Mouse (Mus musculus) erythroblast, embryonic 14.5 days (primary cell): ENCODE data around the gene Lin28b. TPM values are rescaled to one million over a fixed set of nuclear protein-coding genes. Genes with fewer than 3 reads are reported as not detected.
A peak's percentile ranks its signal among the peaks of the same experiment; 100 is the strongest.

Source experiments
- H3K27me3 ChIP-seq: 2 replicates; pipeline ENCODE4 v1.6.1; 2012; ENCODE audit warnings: inconsistent platforms; ENCODE audit not compliant: control insufficient read depth
- H3K36me3 ChIP-seq: 2 replicates; pipeline ENCODE4 v1.6.1; 2012; ENCODE audit warnings: mild to moderate bottlenecking, inconsistent platforms; ENCODE audit not compliant: control insufficient read depth
- H3K4me1 ChIP-seq: 2 replicates; pipeline ENCODE4 v1.6.1; 2012; ENCODE audit warnings: inconsistent platforms; ENCODE audit not compliant: control insufficient read depth
- H3K4me3 ChIP-seq: replicated peaks from 2 replicates; pipeline ENCODE3; 2012; ENCODE audit warnings: moderate library complexity, mild to moderate bottlenecking, inconsistent platforms
- H3K9me3 ChIP-seq: 2 replicates; pipeline ENCODE4 v1.6.1; 2012; ENCODE audit warnings: low read length, inconsistent platforms, mixed read lengths; ENCODE audit not compliant: control insufficient read depth
- GATA1 ChIP-seq: IDR thresholded peaks from 2 replicates; pipeline ENCODE4 v1.6.1; 2012; ENCODE audit warnings: low read length, inconsistent platforms, mixed read lengths
- TAL1 ChIP-seq: IDR thresholded peaks from 3 replicates; pipeline ENCODE4 v1.6.1; 2012; ENCODE audit warnings: low read length, inconsistent platforms, mixed read lengths
- polyA plus RNA-seq: library from polyadenylated mRNA; stranded (reverse); fragments of >175 nt; gene quantifications from 2 replicates; pipeline ENCODE4 v1.2.3, GENCODE M21; 2012

Gene Lin28b
- polyA plus RNA-seq, 1 experiment, result 0.16 TPM

DNA sequence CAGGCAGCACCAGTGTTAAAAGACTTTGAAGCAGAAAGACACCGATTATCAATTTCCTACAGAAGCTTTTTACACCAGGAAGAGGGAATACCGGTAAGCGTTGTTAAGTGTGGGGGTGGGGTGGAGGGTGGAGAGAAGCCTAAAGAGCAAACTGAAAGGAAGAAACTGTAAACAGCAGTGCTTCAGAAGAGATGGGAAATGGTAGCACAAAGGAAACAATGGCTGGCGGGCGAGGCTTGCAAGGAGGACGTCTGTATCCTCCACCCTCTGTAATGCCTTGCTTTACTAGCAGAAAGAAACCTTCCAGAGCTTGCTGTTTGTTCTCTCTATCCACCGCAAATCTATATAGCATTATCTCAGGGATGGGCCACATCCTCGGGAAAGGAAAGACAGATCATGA, 40.0 kb downstream of the Lin28b start:
- peaks cover 7% of the 10 kb centered on the region for H3K4me1 ChIP-seq
- no peak for TF ChIP-seq GATA1
- no peak for TF ChIP-seq TAL1
- no peaks in the 10 kb centered on the region for H3K27me3 ChIP-seq
- no peak overlapping the region for H3K4me3 ChIP-seq
- H3K9me3 ChIP-seq, result no peaks in the 10 kb centered on the region
- peaks cover 1% of the 10 kb centered on the region for H3K36me3 ChIP-seq

DNA sequence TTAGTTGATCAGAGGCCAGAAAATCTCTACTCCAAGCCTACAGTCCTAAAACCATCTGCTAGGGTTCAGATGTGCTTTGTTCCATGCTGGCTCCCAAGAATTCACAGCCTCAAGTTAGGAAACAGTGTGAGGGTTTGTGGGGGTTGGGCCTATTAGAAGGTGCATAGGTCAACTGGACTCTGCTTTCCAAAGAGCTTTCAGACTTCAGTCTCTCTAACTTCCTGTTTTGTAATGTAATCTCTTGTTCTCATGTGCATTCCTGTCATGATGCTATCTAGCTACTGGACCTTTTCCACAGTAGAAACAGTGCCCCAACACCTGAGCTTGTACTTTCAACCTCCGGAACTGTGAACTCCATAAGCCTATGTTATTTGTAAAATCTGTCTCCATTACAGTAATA, 63.8 kb downstream of the Lin28b start:
- Histone ChIP-seq H3K9me3 (no peaks in the 10 kb centered on the region), H3K4me1 (no peaks in the 10 kb centered on the region), H3K4me3 (no peak overlapping the region), H3K36me3 (peaks cover 5% of the 10 kb centered on the region), H3K27me3 (no peaks in the 10 kb centered on the region)
- TF ChIP-seq TAL1 (no peak), GATA1 (no peak)

DNA sequence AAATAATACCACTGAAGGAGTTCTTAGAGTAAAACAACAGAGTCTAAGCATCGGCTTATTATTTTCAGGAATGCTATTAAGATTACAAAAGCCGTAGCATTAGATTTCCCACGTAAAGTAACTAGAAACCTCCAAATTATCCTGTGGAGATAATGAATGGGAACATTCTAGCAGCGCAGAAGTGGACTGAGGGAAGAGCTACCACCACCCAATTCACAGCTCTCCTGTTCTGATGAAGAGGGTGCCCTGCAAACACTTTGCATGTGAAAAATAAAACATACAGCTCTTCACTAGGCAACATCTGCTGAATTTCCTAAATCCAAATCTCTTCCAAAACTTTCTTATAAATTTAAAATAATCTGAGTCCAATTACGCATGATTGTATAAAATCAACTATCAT, 74.1 kb downstream of the Lin28b start:
- H3K4me1 ChIP-seq, result no peaks in the 10 kb centered on the region
- no peak overlapping the region for H3K4me3 ChIP-seq
- TF ChIP-seq GATA1 (no peak), TAL1 (no peak)
- no peaks in the 10 kb centered on the region for H3K27me3 ChIP-seq
- H3K9me3 ChIP-seq, result no peaks in the 10 kb centered on the region
- H3K36me3 ChIP-seq, result peaks cover 2% of the 10 kb centered on the region

DNA sequence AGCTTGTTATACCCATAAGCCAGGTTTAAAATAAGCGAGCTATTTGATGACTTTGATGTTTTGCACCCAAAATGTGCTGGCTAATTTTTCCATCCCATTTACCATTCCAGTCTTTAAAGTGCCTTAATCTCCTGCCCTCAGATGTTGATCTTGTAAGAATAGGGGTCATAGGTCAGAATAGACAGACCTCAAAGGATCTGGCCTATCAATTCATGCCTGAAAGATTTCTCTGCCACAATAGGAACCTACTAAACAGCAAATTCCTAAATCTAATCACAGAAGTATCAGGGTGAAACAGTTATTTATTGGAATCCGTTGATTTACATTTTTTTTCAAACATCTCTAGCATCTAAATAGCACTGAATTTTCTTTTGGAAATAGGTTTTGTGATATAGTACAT, 74.5 kb downstream of the Lin28b start:
- Histone ChIP-seq H3K4me1 (no peaks in the 10 kb centered on the region), H3K4me3 (no peak overlapping the region), H3K9me3 (no peaks in the 10 kb centered on the region), H3K36me3 (peaks cover 2% of the 10 kb centered on the region), H3K27me3 (no peaks in the 10 kb centered on the region)
- TF ChIP-seq GATA1, result no peak
- TF ChIP-seq TAL1, result no peak

DNA sequence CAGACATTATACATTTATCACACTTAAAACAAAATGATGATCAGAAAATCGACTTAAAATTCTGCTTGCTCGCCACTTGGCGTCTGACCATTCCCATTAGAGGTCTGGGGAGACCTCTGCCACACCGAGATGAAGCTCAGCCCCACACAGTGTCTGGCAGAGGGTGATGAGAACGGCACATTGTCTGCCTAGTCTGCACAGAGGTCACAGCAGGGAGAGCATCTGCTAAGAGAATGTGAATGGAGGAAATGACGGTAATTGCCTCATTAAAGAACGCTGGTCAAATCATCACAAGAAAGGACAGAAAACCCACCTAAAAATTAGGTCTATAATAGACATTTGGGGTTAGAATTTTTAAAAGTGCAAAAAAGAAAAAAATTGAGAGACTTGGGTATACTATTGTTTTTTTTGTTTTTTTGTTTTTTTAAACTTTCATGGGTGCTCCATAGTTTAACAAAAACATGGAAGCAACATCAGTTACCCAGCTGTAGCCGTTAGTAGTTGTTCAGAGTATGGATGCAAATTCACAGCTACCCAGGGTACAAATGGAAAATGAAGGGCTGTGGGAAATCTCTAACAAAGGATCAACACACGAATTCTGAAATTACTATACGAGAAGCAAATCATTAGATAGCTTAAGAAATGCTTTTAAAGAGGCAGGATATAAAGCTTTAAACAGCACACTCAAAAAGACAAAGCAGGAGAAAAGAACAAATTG, 75.4 kb downstream of the Lin28b start:
- H3K27me3 ChIP-seq, result no peaks in the 10 kb centered on the region
- H3K4me1 ChIP-seq, result no peaks in the 10 kb centered on the region
- H3K36me3 ChIP-seq, result no peaks in the 10 kb centered on the region; the same call in none of the 2 replicates
- H3K4me3 ChIP-seq, result no peak overlapping the region
- no peaks in the 10 kb centered on the region for H3K9me3 ChIP-seq
- TF ChIP-seq TAL1 (no peak), GATA1 (no peak)

DNA sequence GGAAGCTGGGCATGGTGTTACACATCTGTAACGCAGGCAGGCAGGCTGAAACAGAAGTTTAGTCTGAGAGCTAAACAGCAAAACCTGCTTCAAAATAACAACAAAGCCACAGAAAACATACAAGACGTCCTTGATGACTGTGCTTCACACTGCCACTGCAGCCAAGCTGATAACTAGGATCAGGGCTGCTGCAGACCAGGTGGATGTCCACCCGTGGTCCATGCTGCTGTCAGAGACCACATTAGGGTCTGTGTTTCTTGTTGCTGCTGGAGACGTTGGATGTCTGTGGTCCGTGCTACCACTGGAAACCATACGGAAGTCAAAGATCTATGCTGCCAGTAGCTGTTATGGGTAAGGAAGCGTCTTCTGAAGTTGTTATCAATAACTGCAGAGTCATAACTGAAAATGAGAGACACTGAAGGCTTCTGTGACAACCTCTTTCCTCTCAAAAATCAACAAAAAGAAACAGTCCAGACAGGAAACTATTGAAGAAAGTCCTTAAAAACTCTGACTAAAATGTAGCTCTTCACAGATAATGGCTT, 86.4 kb downstream of the Lin28b start:
- H3K4me3 ChIP-seq, result peak overlapping the region; percentile 21
- H3K4me1 ChIP-seq, result peaks cover 14% of the 10 kb centered on the region
- TF ChIP-seq GATA1 (no peak), TAL1 (no peak)
- H3K36me3 ChIP-seq, result peaks cover 4% of the 10 kb centered on the region
- H3K9me3 ChIP-seq, result no peaks in the 10 kb centered on the region
- H3K27me3 ChIP-seq, result no peaks in the 10 kb centered on the region

DNA sequence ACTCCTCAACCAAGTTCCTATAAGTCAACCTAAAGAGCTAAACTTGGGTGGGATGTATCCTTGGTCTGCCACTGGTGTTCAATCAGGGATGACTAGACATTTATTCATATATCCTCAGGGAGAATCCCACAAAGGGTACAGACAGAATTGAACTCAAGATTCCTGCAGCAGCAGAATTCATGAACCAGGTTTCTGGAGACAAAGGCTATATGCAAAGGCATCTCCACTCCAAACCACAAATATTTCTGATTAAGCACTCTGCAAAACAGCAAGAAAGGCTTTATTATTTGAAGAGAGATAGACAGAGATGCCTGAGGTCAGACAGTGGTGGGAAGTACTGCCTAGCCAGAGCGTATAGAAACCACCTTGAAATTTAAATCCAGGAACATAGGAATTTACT, 88.0 kb downstream of the Lin28b start:
- H3K9me3 ChIP-seq, result no peaks in the 10 kb centered on the region
- H3K36me3 ChIP-seq, result peaks cover 4% of the 10 kb centered on the region
- TF ChIP-seq TAL1 (no peak), GATA1 (no peak)
- H3K4me1 ChIP-seq, result peaks cover 14% of the 10 kb centered on the region
- no peaks in the 10 kb centered on the region for H3K27me3 ChIP-seq
- no peak overlapping the region for H3K4me3 ChIP-seq

DNA sequence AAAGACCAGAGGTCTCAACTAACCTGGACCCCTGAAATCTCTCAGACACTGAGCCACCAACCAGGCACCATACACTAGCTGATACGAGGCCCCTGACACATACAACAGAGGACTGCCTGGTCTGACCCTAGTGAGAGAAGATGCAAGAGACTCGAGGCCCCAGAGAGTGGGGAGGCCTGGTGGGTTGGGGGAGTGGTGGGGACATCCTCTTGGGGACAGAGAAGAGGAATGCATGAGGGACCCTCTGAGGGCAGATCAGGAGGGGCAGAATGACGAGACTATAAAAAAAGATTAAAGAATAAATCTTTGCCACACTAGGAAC, 103.6 kb downstream of the Lin28b start:
- H3K27me3 ChIP-seq, result no peaks in the 10 kb centered on the region
- H3K9me3 ChIP-seq, result no peaks in the 10 kb centered on the region
- H3K4me1 ChIP-seq, result peaks cover 7% of the 10 kb centered on the region
- TF ChIP-seq TAL1 (no peak), GATA1 (no peak)
- H3K36me3 ChIP-seq, result peaks cover 11% of the 10 kb centered on the region
- no peak overlapping the region for H3K4me3 ChIP-seq

DNA sequence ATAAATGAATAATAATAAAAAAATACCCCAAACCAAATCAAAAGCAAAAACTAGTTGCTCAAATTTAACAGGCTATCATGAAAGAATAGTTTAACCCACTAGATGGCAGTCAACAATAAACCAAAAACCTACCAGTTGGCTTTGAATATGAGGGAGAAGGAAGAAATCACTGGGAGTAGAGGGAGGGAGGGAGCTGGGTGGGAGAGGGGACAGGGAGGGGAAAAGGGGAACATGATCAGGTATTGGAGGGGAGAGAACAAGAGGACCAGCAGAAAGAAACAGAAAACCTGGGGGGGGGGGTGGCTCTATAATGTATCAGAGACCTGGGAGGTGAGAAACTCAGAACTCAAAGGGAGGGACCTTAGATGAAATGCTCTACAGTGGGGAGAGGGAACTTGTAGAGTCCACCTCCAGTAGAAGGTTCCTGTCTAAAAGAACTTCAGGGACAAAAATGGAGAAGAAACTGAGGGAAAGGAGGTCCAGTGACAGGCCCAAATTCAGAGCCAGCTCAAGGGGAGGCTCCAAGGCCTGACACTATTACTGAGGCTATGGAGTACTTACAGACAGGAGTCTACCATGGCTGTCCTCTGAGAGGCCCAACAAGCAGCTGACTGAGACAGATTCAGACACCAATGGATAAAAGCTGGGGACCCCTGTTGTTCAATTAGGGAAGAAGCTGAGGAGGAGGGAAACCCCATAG, 104.1 kb downstream of the Lin28b start:
- H3K36me3 ChIP-seq, result peaks cover 11% of the 10 kb centered on the region
- H3K27me3 ChIP-seq, result no peaks in the 10 kb centered on the region
- H3K4me1 ChIP-seq, result peaks cover 7% of the 10 kb centered on the region
- TF ChIP-seq GATA1, result no peak
- no peak for TF ChIP-seq TAL1
- H3K4me3 ChIP-seq, result no peak overlapping the region
- no peaks in the 10 kb centered on the region for H3K9me3 ChIP-seq

DNA sequence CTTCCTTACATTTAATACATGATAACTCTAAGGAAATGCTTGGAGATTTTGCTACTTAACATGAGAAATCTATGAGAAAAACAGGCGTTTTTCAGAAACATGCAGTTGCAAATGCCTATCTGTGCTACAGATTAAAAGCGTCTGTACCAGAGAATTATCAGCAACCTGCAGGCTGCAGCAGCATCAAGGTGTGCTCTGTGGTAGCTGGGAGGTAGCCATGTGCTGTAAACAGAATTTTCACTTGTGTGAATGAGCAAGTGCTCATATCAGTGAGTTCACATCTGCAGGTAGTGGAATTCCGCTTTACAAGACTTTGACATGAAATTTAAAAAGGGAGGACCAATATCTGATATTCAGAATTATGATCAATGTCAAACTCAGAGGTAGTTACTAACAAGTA, 107.9 kb downstream of the Lin28b start:
- H3K9me3 ChIP-seq, result no peaks in the 10 kb centered on the region
- peaks cover 7% of the 10 kb centered on the region for H3K4me1 ChIP-seq
- TF ChIP-seq TAL1 (no peak; the same call in 2 of the 3 replicates), GATA1 (no peak)
- H3K4me3 ChIP-seq, result no peak overlapping the region
- peaks cover 13% of the 10 kb centered on the region for H3K36me3 ChIP-seq
- H3K27me3 ChIP-seq, result no peaks in the 10 kb centered on the region
